Mouse (Mus musculus) adrenal gland, postnatal 4 days (tissue): ENCODE measurements around the gene Cbx3. TPM values are rescaled to one million over a fixed set of nuclear protein-coding genes. Genes with fewer than 3 reads are reported as not detected.
A peak's percentile ranks its signal among the peaks of the same experiment; 100 is the strongest.
"Not testable (repeated sequence)": the region's sequence is repeated elsewhere in the genome, so short reads cannot be mapped to it uniquely, and the experiment has no call there.

Source experiments
- DNase-seq, 2 experiments: peaks; one replicate each; pipeline ENCODE4 v3.0.0; 2021 to 2022; ENCODE audit warnings: low spot score in 2 of 2, mixed read lengths in 2 of 2
- total RNA-seq, 2 experiments: library from RNA; stranded (reverse); gene quantifications; 2 replicates each; pipeline ENCODE4 v1.2.3; 2021

Cbx3 gene
- total RNA-seq, 2 experiments from 2014 or later = 172 to 178 TPM

DNA sequence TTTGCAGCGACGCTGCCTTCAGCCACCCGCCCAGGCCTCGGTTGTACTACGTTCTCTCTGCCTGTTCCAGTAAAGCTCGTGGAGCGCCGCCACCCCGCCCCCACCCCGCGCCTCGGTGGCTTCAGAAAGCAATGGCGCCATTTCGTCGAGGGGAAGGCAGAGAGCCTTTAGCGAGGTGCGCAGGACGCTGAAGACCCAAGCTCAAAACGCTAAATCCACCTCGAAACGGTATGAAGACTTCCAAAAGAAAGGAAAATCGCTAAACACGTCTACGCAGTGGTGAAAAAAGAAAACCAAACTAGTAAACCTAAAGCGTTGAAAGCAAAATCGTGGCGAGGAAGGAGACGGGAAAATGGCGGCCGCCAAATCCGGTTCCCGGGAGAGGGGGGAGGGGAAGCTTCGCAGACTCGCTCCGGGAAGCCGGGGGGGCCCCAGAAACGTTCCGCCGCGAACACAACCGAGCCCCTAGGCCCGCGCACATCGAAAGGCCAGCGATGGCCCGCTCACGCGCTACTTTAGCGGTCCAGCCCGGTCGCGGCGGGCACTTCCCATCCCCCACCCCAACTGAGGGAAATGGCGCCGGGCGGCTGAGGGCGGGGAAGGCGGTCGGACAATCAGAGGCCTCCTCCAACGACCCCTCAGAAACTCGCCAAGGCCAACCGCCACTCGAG, 1.1 kb upstream of the Cbx3 start:
- peak; percentile 54 to 55 for DNase-seq

DNA sequence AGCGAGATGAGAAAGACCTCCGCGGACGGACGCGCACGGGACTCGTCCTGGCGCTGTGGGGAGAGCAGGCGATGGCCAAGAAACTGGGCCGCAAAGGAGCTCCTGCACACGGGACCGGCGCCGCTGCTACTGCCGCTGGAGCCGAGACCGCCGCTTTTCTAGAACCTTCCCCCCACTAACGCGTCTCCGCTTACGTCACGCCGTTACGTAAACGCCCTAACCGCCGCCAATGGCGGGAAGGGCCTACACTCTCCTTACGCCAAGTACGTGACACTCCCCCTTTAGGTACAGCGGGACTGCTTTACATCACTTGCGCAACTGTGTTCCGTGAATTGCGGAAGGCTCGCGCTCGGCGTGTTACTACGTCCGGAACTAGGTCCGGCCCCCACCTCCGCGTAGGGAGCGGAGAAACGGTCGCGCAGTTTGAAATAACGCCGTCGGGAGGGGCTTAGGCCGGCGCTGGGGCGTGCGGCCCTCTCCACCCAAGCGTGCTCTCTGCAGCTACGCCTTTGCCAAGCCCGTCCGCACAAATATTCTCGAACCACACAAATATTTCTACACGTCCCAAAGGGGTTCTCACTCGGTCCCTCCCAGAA, 347 bp upstream of the Cbx3 start, which contains the start of gene Hnrnpa2b1:
TSS of gene Hnrnpa2b1 (minus strand) at position 180 of the 596 bp plus-strand sequence.
- peak; percentile 99 for DNase-seq

DNA sequence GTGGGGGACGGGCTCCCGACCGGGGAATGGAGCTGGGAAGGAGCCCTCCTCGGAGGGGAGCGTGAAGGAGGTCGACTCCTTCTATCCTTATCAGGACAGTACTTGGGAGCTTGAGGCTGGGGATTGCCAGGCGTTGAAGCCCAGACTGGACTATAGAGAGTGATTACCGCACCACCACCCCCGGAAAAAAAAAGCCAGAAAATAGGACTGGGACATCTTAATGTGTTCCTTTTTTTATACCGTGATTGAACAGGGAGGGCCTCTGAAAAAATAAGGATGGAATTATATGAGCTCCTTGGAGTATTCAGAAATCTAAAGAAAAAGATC, 982 bp downstream of the Cbx3 start:
- no peak for DNase-seq

DNA sequence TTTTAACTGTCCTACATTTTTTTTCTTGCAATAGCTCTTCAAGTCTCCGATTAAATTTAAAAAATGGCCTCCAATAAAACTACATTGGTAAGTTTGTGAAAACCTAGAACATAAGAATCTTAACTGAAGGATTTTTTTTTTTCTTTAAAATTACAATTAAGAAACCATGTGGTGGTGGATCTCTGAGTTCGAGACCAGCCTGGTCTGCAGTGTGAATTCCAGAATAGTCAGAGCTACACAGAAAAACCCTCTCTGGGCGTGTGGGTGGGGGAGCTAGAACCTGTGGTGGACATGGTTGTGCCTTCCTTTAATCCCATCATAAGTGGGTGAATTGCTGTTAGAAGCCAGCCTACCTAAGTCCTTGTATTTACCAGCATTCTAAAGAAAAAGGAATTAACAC, 1.6 kb downstream of the Cbx3 start:
- DNase-seq = no peak

DNA sequence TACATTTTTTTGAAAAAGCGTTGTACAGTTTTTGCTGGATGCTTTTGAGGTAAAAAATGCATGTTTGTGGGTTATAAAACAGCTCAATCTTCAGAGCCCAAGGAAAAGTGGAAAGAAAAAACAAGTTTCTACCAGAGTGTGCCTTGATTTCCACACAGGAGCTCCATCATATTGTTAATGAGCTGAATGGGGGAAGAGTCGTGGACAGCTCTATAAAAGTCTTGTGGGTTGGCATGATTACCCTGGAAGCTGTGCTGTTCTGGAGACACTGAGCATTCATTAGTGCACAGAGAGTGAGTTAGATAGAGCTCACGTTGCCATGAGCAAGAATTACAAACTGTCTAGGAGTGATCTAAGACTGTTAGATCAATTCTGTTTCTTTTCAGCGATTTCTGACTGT, 2.1 kb downstream of the Cbx3 start:
- DNase-seq = no peak

DNA sequence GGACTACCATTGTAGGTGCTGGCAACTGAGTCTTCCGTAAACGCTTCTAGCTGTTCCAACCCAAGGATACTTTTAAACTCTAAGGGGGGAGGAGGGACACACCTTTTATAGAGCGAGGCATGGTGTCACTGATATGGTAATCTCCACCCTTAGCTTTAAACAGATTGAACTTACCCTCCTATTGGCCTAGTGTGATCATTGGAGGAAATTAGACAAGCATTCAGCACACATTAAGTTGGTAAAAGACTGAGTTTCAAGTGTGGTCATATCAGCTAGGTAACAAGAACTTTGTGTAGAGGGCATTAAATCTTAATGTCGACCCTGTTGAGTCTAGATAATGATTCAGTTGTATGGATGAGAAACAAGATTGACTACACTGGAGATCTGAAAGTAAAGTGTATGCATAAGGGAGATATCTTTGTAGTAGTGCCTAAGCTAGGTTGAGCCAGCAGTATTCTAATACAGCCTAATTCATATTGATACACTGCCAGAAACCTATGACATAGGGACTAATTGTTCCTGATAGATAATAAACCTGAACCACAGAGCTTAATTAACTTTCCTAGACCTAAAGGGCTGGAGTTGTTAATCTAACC, 9.1 kb downstream of the Cbx3 start:
- DNase-seq = no peak

DNA sequence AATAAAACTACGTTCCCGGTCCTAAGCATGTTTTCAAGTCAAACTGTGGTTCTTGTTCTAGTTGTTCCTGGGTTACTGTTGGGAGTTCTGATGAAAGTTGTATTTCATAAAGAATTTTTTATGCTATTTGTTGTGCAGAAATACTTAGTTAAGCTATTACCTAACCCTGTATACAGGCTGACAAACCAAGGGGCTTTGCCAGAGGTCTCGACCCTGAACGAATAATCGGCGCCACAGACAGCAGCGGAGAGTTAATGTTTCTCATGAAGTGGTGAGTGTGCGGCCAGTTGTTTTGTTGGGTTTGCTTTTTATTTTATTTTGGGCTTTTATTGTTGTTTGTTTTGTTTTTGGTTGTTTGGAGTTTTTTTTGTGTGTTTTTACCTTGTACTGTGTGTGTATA, 11.4 kb downstream of the Cbx3 start:
- DNase-seq = no peak

DNA sequence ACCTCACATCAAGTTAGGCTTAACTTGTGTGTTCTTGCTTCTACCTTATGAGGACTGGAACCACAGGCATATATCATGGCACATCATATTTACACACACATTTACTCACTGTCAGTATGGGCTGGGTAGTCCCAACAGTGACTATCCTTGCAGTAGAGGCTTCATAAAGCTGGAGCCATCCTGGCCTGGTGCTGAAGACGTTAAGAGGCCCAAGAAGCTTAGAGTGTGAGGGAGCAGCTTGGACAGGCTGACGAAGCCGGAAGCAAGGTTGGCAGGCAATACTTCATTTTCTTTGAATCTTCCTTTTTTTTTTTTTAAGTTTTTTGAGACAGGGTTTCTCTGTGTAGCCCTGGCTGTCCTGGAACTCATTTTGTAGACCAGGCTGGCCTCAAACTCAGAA, 13.7 kb downstream of the Cbx3 start:
- no peak for DNase-seq

DNA sequence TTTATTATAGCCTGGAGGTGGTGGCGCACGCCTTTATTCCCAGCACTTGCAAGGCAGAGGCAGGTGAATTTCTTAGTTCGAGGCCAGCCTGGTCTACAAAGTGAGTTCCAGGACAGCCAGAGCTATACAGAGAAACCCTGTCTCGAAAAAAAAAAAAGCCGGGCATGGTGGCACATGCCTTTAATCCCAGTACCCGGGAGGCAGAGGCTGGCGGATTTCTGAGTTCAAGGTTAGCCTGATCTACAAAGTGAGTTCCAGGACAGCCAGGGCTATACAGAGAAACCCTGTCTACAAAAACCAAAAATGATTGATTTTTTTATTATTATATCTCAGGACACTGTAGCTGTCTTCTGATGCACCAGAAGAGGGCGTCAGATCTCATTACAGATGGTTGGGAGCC, 14.4 kb downstream of the Cbx3 start:
- not testable (repeated sequence) for DNase-seq

DNA sequence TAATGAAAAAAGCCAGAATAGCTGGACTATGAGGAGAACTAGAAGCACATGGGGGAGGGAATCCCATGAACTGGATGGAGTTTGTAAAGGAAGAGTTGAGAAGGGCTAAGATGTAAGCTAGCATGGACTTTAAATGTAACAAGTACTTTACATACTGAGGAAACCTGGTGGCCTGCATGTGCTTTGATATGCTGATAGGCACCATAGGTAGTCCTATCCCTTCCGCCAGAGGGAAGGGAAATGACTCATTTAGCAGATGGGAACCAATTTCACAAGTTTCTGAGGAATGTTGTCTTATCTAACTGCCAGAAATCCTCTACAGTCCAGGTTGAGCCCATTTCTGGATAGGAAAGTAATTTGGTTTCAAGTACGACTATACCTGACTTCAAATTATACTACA, 15.5 kb downstream of the Cbx3 start:
- no peak for DNase-seq

DNA sequence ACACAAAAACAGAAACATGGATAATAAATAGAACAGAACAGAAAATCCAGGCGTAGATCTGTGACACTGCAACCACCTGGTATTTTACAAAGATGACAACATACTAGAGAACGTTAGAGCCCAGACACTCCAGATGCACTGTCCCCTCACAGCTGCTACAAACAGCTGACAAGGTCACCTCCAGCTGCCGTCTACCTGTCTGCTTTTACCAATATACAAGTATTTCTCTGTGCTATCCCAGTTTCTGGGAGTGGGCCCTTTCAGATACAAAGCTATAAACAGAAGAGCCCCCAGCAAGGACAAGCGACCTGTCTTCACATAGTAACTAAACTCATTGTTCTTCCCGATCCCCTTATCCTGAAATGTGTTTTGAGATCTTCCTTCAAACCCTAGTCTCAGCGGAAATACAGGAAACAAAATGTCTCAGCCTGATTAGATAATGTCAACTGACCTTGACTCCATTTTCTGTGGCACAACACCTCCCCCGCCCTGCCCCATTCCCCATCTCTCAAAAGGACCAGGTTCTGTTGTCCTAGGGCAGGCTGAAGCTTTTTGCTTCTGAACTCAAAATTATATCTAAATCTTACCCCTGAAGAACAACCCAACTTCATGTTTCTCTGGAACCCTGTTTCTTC, 16.0 kb downstream of the Cbx3 start:
- DNase-seq = no peak

DNA sequence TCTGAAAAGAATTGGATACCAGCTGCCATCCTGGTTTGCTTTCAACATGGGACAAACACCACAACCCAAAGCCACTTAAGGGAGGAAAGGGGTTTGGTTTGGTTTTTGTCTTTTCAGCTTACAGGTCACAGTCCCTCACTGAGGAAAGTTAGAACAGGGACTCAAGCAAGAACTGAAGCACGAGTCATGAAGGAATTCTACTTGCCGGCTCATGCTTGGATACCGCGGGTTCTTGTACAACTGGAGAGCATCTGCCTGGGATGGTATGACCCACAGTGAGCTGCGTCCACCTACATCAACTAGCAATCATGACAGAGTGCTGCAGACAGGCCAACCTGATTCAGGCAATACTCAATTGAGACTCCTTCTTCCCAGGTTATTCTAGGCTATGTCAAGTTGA, 16.6 kb downstream of the Cbx3 start:
- no peak for DNase-seq

DNA sequence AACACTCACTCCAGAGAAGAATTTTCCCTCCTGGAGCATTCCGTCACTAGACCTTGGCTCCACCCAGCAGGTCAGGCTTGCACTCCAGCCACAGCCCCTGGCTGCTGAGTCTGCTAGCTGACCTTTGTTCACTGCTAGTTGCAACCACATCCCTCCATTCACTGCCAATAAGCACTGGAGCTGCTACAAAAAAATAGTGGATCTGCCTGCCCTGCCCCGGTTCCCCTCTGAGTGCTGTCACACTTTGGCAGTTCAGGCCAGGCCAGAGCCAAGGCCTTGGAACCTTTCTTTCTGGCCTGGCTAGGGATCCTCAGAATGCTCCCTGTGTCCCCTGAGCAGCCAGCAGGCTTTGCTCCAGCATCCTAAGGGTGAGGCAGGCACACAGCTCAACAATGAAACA, 19.6 kb downstream of the Cbx3 start:
- DNase-seq = no peak

DNA sequence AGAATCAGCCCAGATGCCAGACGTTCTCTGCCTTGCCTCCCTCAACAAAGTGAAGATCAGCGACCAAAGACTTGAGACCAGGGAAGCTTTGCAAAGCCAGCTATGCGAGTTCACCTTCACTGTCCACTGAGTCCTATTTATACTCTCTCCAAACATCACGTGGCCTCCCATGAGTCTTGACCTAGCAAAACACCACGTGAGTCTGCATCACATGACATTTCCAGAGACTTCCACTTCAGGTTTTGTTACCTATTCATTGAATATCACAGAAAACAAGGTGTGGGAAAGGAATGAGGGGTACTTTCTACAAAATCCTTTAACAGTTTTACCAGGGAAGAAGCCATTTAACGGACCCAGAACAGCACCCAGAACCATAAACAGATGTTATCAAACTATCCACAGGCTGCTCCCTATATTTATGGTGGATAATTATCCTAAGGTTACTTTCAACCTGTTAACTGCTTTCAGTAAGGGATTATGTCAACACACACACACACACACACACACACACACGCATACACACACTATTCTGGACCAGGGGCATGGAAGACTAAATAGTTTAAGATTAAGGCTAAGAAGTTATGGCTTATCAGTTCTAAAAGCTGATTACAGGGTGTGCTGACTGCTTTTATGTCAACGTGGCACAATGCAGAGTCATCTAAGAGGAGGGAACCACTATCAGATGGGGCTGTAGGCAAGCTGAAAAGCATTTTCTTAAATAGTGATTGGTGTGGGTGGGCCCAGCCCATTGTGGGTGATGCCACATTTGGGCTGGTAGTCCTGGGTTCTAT, 27.4 kb downstream of the Cbx3 start:
- DNase-seq = no peak

DNA sequence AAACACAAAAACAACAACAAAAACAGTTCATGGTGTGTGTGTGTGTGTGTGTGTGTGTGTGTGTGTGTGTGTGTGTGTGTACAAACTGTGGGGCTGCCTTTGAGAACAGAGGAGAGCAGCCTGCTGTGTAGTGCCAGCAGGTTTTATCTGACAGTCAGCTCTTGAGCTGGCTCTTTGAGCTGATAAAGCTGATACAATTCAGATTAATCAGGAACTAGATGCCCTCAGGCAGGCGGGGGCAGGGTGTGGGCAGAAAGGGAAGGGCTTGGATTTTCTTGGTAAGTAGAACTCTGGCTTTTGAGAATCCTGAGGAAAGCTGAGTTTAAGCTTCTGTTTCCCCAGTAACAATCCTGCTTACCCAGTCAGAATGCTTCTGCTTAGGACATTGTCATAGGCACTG, 35.5 kb downstream of the Cbx3 start:
- DNase-seq = no peak

DNA sequence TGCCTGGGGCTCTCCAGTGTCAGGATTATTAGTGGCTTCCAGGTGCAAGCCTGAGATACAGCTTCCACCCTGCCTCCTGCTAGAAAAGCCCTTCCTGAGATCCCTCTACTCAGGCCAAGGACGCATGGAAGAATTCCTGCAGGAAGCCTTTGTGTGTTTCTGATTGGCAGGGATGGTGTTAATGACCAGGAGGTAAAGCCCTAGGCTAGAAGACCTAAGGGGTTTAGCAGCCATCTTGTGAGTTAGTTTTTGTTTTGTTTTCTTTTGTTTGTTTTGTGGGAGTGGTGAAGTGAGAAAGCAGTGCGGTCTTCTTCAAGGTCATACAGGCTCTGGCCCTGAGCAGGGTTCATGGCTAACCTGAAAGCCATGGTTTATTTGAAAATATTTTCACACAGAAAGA, 37.4 kb downstream of the Cbx3 start:
- DNase-seq = no peak

DNA sequence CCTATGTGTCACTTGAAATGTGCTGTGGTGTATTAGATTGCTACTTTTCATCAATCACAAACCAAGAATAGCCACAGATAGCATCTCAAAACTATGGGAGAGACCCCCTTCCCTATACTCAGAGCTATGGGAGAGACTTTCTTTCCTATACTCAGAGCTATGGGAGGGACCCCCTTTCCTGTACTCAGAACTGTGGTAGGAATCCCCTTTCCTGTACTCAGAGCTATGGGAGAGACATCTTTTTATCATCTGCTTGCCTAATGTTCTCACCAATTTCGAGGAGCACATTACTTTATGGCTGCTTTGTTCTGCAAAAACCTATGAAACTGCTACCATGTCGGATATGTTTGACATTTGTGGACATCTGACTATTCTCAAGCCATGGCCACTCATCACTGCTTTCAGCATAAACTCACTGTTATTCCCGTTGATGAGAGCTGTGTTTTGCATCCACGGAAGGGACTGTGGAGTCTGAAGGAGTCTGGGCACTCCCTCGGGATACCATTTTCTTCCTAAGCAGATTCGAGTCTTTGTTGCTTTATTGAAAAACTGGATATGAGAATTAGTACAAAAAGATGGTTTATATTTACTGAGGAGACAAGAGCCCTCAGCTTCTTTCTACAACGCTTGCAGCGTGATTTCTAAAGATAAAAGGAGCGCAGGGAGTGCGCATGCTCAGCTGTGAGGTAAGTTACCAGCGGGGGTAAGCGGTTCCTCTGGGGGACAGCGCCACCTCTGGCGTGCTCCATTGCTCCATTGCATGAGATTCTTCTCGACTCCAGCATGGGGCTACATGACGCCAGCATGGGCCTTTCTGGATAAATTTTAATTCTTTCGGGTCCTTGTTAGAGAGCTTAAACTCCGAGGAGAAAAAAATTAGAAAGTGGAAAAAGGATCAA, 38.8 kb downstream of the Cbx3 start:
- peak; percentile 23 to 40 for DNase-seq

DNA sequence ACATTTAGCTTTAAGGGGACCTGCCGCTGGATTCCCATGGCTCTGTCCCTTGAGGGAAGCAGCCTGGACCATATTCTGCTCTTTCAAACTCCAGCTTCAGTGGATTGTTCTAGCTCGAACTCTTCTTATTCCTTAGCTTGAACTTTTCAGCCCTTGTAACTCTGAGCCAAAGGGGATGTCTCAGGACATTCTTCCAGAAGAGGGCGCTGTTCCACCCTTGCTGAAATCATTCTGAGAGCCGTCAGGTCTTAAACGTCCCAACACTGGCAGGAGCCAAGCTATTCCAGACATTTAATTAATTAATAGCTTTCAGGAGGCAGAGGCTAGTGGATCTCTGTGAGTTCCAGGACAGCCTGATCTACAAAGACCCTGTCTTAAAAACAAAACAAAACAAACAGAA, 39.9 kb downstream of the Cbx3 start:
- DNase-seq = peak; percentile 7 to 27

DNA sequence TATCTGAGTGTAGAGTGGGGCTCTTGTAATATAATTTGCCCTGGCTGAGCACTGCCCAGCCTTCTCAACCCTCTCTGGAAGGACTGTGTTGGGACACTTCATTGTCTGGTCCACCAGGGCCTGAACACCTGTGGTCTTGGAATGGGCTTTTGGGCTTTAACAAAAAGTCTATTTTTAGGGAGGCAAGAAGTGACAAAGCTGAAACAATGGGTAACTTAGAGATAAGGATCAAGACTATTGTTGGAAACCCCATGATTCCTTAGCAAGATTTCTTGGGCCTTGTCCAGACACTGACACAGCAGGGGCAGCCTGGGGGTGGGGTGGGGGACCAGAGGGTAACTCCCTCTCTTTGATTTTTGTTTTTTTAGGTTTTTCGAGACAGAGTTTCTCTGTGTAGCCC, 40.8 kb downstream of the Cbx3 start:
- no peak for DNase-seq

DNA sequence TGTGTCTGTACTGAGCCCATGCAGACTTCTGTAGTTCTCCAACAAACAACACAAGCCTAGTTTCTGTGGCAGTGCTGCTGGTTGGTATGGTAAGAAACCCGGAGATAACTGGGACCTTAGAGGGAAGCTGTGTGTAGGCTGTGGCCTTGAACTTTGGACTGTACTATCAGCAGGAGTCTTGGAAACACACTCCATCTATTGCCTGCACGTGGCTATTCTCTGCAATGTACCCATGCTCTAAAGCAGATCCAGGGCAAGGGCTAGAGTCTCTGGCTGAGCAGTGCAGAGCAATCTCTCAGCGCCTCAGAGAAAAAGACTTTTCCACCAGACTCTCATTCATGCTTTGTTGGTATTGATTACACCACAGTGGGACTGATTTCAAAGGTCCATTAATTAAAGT, 43.6 kb downstream of the Cbx3 start:
- DNase-seq = no peak

DNA sequence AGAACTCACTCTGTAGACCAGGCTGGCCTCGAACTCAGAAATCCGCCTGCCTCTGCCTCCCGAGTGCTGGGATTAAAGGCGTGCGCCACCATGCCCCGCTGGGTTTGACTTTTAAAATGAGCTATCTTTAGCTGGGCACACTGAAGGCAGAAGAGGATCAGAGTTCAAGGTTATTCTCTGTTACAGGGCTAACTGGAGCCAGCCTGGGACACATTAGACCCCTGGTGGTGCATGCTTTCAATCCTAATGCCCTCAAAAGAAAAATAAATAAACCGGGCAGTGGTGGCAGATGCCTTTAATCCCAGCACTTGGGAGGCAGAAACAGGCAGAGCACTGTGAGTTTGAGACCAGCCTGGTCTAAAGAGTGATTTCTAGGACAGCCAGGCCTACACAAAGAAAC, 44.7 kb downstream of the Cbx3 start:
- DNase-seq = no peak
